In the genomic region with DNA sequence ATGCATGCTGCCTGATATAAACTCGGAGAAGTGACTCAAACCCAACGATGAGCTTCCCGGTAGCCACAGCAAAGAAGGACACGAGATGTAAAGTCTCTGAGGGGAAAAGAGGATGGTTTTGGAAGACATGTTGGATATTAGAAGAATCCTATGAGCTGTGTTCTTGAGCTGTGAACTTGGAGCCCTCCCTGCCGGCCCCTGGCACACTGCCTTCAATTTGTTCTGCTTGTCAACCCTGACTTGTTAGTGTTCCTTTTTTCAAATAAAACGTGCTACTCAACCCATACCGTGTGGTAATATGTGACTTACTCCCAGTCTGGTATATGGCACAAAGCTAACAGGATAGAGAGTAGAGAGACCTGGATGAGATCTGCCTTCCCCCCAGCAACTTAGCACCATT, we compare ENCODE assay signal across 16 mouse cellular contexts. TPM values are rescaled to one million over a fixed set of nuclear protein-coding genes. Genes with fewer than 3 reads are reported as not detected.
A peak's percentile ranks its signal among the peaks of the same experiment; 100 is the strongest.
DNase-seq lines count a peak whose midpoint lies in the region; ATAC-seq and TF ChIP-seq lines count a peak whose summit lies in the region.
"Had no signal": no experiment of that assay in that cellular context is flagged by ENCODE, and none has a peak within 500 bp of the region (broad histone marks: within the 10 kb centered on the region; RNA-seq: fewer than 3 reads in every experiment).

No protein-coding gene starts in this region.

- H3K27ac ChIP-seq in left cerebral cortex, adult 2 months: peak overlapping the region; percentile 85
- H3K27ac ChIP-seq in forebrain, embryonic 16.5 days (ENCODE audit: low read length): peak overlapping the region; percentile 68
- peak overlapping the region; percentile 76 for H3K27ac ChIP-seq in hindbrain, embryonic 16.5 days (ENCODE audit: low read depth, low read length)
- peak overlapping the region; percentile 79 for H3K27ac ChIP-seq in midbrain, embryonic 16.5 days (ENCODE audit: low read length)

- H3K9ac ChIP-seq in forebrain, embryonic 16.5 days (replicated peaks; ENCODE audit: low read depth, low read length): no peak overlapping the region
- H3K9ac ChIP-seq in hindbrain, embryonic 16.5 days (ENCODE audit: low read depth, low read length): no peak overlapping the region
- H3K9ac ChIP-seq in midbrain, embryonic 16.5 days (ENCODE audit: low read depth, low read length): no peak overlapping the region
- H3K9ac ChIP-seq: heart, embryonic 12.5 days had no signal

- TF ChIP-seq CTCF in left cerebral cortex, adult 2 months (IDR thresholded peaks at IDR 0.05): no peak

- H3K4me3 ChIP-seq in left cerebral cortex, adult 2 months: no peak overlapping the region
- no peak overlapping the region for H3K4me3 ChIP-seq in forebrain, embryonic 16.5 days (replicated peaks; ENCODE audit: low read length)
- H3K4me3 ChIP-seq in hindbrain, embryonic 16.5 days (ENCODE audit: low read length): no peak overlapping the region
- H3K4me3 ChIP-seq in midbrain, embryonic 16.5 days (ENCODE audit: low read depth, low read length): no peak overlapping the region
- H3K4me3 ChIP-seq: heart, embryonic 12.5 days had no signal

- H3K36me3 ChIP-seq in forebrain, embryonic 16.5 days (ENCODE audit: control insufficient read depth, insufficient read depth): no peaks in the 10 kb centered on the region
- H3K36me3 ChIP-seq in hindbrain, embryonic 16.5 days (ENCODE audit: control insufficient read depth, insufficient read depth, low read length): no peaks in the 10 kb centered on the region
- no peaks in the 10 kb centered on the region for H3K36me3 ChIP-seq in midbrain, embryonic 16.5 days (ENCODE audit: control insufficient read depth, insufficient read depth, low read length)
- H3K36me3 ChIP-seq: heart, embryonic 12.5 days had no signal

- 60% methylated on average over 7 of the region's 7 CpGs for WGBS in forebrain, embryonic 16.5 days
- 42% methylated on average over 7 of the region's 7 CpGs for WGBS in hindbrain, embryonic 16.5 days
- 41% methylated on average over 7 of the region's 7 CpGs for WGBS in midbrain, embryonic 16.5 days

- ATAC-seq in forebrain, embryonic 16.5 days: no peak
- no peak for ATAC-seq in hindbrain, embryonic 16.5 days
- ATAC-seq in midbrain, embryonic 16.5 days: no peak
- ATAC-seq: intestine, postnatal 0 days had no signal

- no peaks in the 10 kb centered on the region for H3K9me3 ChIP-seq in forebrain, embryonic 16.5 days (ENCODE audit: control insufficient read depth, low read length)
- H3K9me3 ChIP-seq in hindbrain, embryonic 16.5 days (ENCODE audit: control insufficient read depth, low read length): peaks cover 3% of the 10 kb centered on the region; the same call in 1 of the 2 replicates
- no peaks in the 10 kb centered on the region for H3K9me3 ChIP-seq in midbrain, embryonic 16.5 days (replicated peaks; ENCODE audit: control insufficient read depth, low read length, poor library complexity, severe bottlenecking)

- no peak for DNase-seq in left cerebral cortex, adult 2 months (ENCODE audit: extremely low spot score in 1 of 2, low spot score in 2 of 2)
- DNase-seq in left cerebral cortex, postnatal 36 days (ENCODE audit: low spot score in 2 of 2): no peak
- DNase-seq in adrenal gland, adult 2 months: no peak
- no peak for DNase-seq in frontal cortex, postnatal 14 days (ENCODE audit: low spot score in 2 of 2)
- DNase-seq in adrenal gland, adult (ENCODE audit: inconsistent age in 2 of 2, low spot score in 1 of 2): no peak
- DNase-seq: adrenal gland, postnatal 10 days; cerebellum, adult 11 months; heart, postnatal 36 days; kidney, postnatal 10 days; lung, adult 2 months; lung, postnatal 4 days had no signal

- H3K4me2 ChIP-seq in forebrain, embryonic 16.5 days (ENCODE audit: low read length): no peak overlapping the region
- H3K4me2 ChIP-seq in hindbrain, embryonic 16.5 days (ENCODE audit: low read length): no peak overlapping the region
- no peak overlapping the region for H3K4me2 ChIP-seq in midbrain, embryonic 16.5 days (ENCODE audit: low read length)
- H3K4me2 ChIP-seq: heart, embryonic 12.5 days had no signal

- H3K4me1 ChIP-seq in forebrain, embryonic 16.5 days (replicated peaks; ENCODE audit: control insufficient read depth, insufficient read depth, low read length): peaks cover 14% of the 10 kb centered on the region
- H3K4me1 ChIP-seq in hindbrain, embryonic 16.5 days (ENCODE audit: control insufficient read depth, insufficient read depth, low read depth, low read length): peaks cover 20% of the 10 kb centered on the region
- H3K4me1 ChIP-seq in midbrain, embryonic 16.5 days (ENCODE audit: control insufficient read depth, insufficient read depth, low read length): peaks cover 25% of the 10 kb centered on the region
- H3K4me1 ChIP-seq: heart, embryonic 12.5 days had no signal

- intact Hi-C loops in left cerebral cortex, adult 2 months (cut with DNase I): loop anchor here (2.0 kb wide), 2 partner anchors 28 to 98 kb away; a partner anchor contains a TSS
- intact Hi-C loops in left cerebral cortex, postnatal 36 days (cut with DNase I): loop anchor here (5.0 kb wide), 1 partner anchor 42 kb away; no protein-coding TSS in a partner anchor

- no peaks in the 10 kb centered on the region for H3K27me3 ChIP-seq in forebrain, embryonic 16.5 days (replicated peaks; ENCODE audit: control insufficient read depth, insufficient read depth, low read length)
- no peaks in the 10 kb centered on the region for H3K27me3 ChIP-seq in hindbrain, embryonic 16.5 days (replicated peaks; ENCODE audit: control insufficient read depth, insufficient read depth, low read length)
- no peaks in the 10 kb centered on the region for H3K27me3 ChIP-seq in midbrain, embryonic 16.5 days (ENCODE audit: control insufficient read depth, insufficient read depth, low read depth, low read length)

RNA-seq across cellular contexts. Expression of a gene that starts 59.3 kb away (rescaled TPM):
- total RNA-seq in left cerebral cortex, adult 2 months (2021): 1 to 10 TPM; 9.3 to 9.4 TPM
- 1 to 10 TPM; 8.3 to 8.6 TPM for total RNA-seq in left cerebral cortex, postnatal 36 days (2021)
- polyA plus RNA-seq in forebrain, embryonic 16.5 days (2015; fragmentation: Nextera tagmentation; extraction: Ambion mirVana): 19.4 and 20.4 TPM in 2 replicates
- 19.6 and 20.6 TPM in 2 replicates for polyA plus RNA-seq in hindbrain, embryonic 16.5 days (2015; fragmentation: Nextera tagmentation; extraction: Ambion mirVana)
- 19.8 and 20.5 TPM in 2 replicates for polyA plus RNA-seq in midbrain, embryonic 16.5 days (2015; fragmentation: Nextera tagmentation; extraction: Ambion mirVana)
- 10 to 100 TPM; 16.0 to 22.3 TPM for total RNA-seq in adrenal gland, adult 2 months (2021)
- polyA plus RNA-seq in adrenal gland, adult 2 months (2012; rRNA removed): 25.4 and 30.2 TPM in 2 replicates
